Mouse (Mus musculus): ENCODE results near the gene Ak1. TPM values are rescaled to one million over a fixed set of nuclear protein-coding genes. Genes with fewer than 3 reads are reported as not detected.

Ak1 gene
- polyA plus RNA-seq, 1 experiment from 2014 or later = 68.9 TPM

DNA sequence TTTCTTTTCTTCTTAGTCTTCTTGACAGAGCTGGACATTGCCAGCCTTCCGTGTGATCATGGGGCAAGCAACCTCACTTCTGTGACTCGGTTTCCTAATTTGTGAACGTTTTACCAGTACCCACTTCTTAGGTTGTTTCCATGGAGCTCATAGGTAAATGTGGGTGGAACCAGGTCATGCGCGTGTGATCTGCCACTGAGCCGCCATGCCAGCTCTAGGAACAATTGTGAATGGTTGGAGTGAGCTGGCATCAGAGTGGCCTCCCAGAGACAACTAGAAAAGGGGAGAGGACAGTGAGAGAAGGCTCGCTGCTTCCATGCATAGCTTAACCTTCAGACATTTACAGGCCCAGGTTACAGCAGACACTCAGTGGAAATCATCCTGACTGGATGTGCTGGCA, 46.6 kb downstream of the Ak1 start:
- Histone ChIP-seq H3K4me1 (replicated peaks) (no peaks in the 10 kb centered on the region), H3K4me3 (no peak overlapping the region), H3K27me3 (no peaks in the 10 kb centered on the region), H3K9ac (no peak overlapping the region), H3K9me3 (no peaks in the 10 kb centered on the region), H3K27ac (no peak overlapping the region), H3K36me3 (no peaks in the 10 kb centered on the region), H3K4me2 (no peak overlapping the region)
- WGBS = 72% methylated on average over 7 of the region's 7 CpGs
- ATAC-seq (ENCODE audit: low FRiP score) = no peak

DNA sequence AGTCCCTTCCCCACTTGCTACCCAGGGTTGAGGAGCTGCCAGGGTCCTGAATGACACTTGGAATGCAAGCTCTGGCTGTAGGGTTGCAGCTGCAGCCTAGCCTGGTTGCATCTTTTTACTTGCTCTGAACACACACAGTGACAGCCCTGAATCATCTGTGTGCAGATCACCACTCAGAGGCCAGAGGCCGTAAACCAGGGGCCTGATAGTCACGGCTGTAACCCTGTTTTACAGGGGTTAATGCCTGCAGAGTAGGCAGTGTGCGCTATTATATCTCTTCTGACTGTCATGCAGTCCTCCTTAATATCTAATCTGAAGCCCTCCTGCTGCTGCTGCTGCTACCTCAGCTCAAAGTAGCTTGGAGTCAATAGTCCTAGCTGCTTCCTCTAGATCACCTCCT, 48.3 kb downstream of the Ak1 start:
- H3K9ac ChIP-seq = no peak overlapping the region
- H3K9me3 ChIP-seq = no peaks in the 10 kb centered on the region
- H3K4me2 ChIP-seq = no peak overlapping the region
- 78% methylated on average over 3 of the region's 3 CpGs for WGBS
- no peaks in the 10 kb centered on the region for H3K36me3 ChIP-seq
- H3K27me3 ChIP-seq = no peaks in the 10 kb centered on the region
- no peaks in the 10 kb centered on the region for H3K4me1 ChIP-seq (replicated peaks)
- no peak for ATAC-seq (ENCODE audit: low FRiP score)
- no peak overlapping the region for H3K4me3 ChIP-seq
- H3K27ac ChIP-seq = no peak overlapping the region

DNA sequence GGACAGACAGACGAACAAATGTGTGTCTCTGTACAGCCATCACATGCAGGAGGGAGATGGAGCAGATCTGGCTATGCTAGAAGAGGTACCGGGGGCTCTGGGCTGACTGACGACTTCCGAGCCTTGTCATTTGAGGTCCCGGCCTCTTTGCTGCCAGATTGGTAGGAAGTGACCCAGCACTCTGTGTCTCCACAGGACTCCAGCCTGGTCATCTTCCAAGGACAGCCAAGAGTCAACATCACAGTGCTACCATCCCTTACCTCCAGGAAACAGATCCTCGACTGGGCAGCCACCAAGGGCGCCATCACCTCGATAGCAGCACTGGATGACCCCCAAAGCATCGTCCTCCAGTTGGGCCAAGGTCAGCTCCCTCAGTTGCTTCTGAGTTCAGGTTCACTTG, 49.6 kb downstream of the Ak1 start:
- H3K4me3 ChIP-seq = no peak overlapping the region
- H3K4me1 ChIP-seq (replicated peaks) = no peaks in the 10 kb centered on the region
- no peak overlapping the region for H3K27ac ChIP-seq
- no peaks in the 10 kb centered on the region for H3K9me3 ChIP-seq
- H3K27me3 ChIP-seq = no peaks in the 10 kb centered on the region
- H3K36me3 ChIP-seq = no peaks in the 10 kb centered on the region
- ATAC-seq (ENCODE audit: low FRiP score) = no peak
- H3K9ac ChIP-seq = no peak overlapping the region
- H3K4me2 ChIP-seq = no peak overlapping the region
- 90% methylated on average over 9 of the region's 9 CpGs for WGBS

DNA sequence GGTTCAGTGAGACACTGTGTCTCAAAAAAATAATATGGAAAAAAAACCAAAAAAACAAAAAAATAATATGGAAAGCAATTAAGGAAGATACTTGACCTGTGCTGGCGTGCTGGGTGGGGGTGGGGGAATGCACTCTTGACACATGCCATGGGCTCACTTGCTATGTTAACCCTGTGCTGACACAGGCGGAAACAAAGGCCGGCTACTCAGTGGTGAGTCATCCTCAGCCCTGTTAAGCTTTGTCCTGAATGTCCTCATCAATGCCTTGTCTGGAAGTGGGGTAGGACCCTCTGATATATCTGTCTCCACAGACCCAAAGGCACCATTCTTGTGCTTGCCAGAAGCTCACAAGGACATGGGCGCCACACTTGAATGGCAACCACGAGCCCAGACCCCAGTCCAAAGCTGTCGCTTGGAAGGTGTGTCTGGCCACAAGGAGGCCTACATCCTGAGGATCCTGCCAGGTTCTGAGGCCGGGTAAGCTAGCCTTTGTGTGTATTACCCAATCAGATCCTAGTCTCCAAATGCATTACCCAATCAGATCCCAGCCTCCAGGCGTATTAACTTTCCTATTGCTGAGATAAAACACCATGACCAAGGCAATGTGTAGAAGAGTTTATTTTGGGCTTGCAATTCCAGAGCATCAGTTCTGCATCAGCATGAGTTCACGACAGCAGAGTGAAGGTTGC, 50.5 kb downstream of the Ak1 start:
- no peak overlapping the region for H3K4me2 ChIP-seq
- H3K4me1 ChIP-seq (replicated peaks) = no peaks in the 10 kb centered on the region
- H3K27me3 ChIP-seq = no peaks in the 10 kb centered on the region
- 69% methylated on average over 9 of the region's 9 CpGs for WGBS
- H3K9ac ChIP-seq = no peak overlapping the region
- H3K4me3 ChIP-seq = no peak overlapping the region
- H3K36me3 ChIP-seq = no peaks in the 10 kb centered on the region
- H3K9me3 ChIP-seq = peaks cover 3% of the 10 kb centered on the region; the same call in 1 of the 2 replicates
- ATAC-seq (ENCODE audit: low FRiP score) = no peak
- H3K27ac ChIP-seq = no peak overlapping the region

DNA sequence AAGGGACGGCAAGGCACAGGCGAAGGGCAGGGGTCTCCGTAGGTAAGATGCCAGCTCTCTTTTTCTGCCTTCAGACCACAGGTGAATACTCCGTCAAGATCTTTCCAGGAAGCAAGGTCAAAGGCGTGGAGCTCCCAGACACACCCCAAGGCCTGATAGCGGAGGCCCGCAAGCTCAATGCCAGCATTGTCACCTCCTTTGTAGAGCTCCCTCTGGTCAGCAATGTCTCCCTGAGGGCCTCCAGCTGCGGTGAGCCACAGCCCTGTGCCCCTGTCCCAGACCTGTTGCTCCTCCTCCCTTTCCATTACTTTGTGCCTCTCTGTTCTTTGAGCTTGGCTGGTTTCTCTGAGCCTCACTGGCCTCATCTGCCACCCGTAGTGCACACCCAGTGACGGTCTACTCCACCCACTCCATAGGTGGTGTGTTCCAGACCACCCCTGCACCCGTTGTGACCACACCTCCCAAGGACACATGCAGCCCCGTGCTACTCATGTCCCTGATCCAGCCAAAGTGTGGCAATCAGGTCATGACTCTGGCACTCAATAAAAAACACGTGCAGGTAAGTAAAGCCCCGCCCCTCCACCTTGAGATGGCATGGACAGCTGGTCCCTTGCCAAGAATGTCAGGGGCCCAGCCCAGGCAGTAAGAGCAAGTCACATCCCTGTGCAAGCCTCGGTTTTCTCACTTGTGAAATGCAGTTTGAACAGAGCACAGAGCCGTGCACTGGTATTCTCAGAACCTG, 51.8 kb downstream of the Ak1 start:
- H3K4me3 ChIP-seq = no peak overlapping the region
- no peak overlapping the region for H3K9ac ChIP-seq
- ATAC-seq (ENCODE audit: low FRiP score) = no peak
- no peaks in the 10 kb centered on the region for H3K36me3 ChIP-seq
- peaks cover 3% of the 10 kb centered on the region; the same call in 1 of the 2 replicates for H3K9me3 ChIP-seq
- H3K4me1 ChIP-seq (replicated peaks) = no peaks in the 10 kb centered on the region
- 85% methylated on average over 16 of the region's 16 CpGs for WGBS
- H3K27ac ChIP-seq = no peak overlapping the region
- H3K27me3 ChIP-seq = no peaks in the 10 kb centered on the region
- H3K4me2 ChIP-seq = no peak overlapping the region

DNA sequence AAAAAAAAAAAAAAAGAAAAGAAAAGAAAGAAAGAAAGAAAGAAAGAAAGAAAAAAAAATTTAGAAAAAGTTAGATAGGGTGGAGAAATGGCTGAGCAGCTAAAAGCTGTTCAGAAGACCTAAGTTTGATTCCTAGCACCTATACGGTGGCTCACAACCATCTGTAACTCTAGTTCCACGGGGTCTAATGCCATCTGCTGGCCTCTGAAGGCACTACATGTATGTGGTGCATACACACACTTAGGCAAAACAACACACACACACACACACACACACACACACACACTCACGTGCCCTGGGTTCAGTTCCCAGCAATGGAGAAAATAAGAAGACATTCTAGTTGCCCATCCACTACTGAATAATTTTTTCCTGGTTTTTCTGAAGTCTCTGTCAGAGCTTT, 55.3 kb downstream of the Ak1 start:
- Histone ChIP-seq H3K4me1 (replicated peaks) (peaks cover 10% of the 10 kb centered on the region), H3K9me3 (peaks cover 3% of the 10 kb centered on the region; the same call in 1 of the 2 replicates), H3K36me3 (no peaks in the 10 kb centered on the region), H3K4me2 (no peak overlapping the region), H3K9ac (no peak overlapping the region), H3K27ac (no peak overlapping the region), H3K27me3 (no peaks in the 10 kb centered on the region), H3K4me3 (no peak overlapping the region)
- no peak for ATAC-seq (ENCODE audit: low FRiP score)
- WGBS = 95% methylated on average over 3 of the region's 3 CpGs

DNA sequence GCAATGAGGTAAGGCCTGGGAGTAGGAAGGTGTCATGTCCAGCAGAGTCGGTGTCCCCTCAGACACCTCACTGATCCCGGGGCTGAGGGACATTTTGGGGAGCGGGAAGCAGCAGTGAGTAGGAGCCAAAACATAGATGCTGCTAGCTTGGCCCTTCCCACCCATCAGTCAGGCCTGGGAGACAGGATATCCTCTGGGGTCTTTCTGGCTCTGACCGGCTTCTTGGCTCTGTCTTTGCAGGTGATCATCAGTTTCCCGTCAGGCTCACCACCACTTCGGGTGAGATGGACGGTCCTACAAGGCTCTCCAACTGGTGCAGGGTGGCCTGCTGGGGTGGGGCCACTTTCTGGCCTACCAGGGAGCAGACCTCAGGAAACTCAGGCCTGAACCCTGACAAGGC, 56.1 kb downstream of the Ak1 start:
- peaks cover 10% of the 10 kb centered on the region for H3K4me1 ChIP-seq (replicated peaks)
- no peak for ATAC-seq (ENCODE audit: low FRiP score)
- H3K9ac ChIP-seq = no peak overlapping the region
- H3K27me3 ChIP-seq = no peaks in the 10 kb centered on the region
- H3K27ac ChIP-seq = no peak overlapping the region
- peaks cover 5% of the 10 kb centered on the region for H3K36me3 ChIP-seq
- no peak overlapping the region for H3K4me2 ChIP-seq
- WGBS = 95% methylated on average over 7 of the region's 7 CpGs
- H3K4me3 ChIP-seq = no peak overlapping the region
- H3K9me3 ChIP-seq = peaks cover 3% of the 10 kb centered on the region; the same call in 1 of the 2 replicates

DNA sequence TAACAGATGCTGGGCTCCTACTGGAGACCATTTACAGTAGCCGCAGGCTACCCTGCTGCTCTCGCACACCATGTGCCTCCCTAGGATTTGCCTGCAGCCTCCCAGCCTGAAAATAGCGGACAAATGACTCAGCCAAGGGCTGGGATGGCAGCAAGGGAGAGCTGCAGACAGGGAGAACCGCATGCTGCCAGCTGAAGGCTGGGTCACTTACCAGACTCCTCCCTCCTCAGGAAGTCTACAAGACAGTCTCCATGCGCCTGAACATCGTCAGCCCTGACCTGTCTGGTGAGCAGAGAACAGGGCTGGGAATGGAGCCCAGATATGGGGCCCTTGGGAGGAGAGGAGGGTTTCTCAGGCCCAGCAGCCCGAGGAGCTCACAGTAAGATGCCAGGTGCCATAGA, 58.5 kb downstream of the Ak1 start:
- 0 out of 2 replicates have a peak overlapping the region, but pooled peaks have one; percentile 23 for H3K27ac ChIP-seq
- peak overlapping the region; percentile 46; the same call in 1 of the 2 replicates for H3K9ac ChIP-seq
- no peak overlapping the region for H3K4me2 ChIP-seq
- H3K9me3 ChIP-seq = peaks cover 3% of the 10 kb centered on the region; the same call in 1 of the 2 replicates
- no peak for ATAC-seq (ENCODE audit: low FRiP score)
- peaks cover 10% of the 10 kb centered on the region for H3K4me1 ChIP-seq (replicated peaks)
- H3K27me3 ChIP-seq = no peaks in the 10 kb centered on the region
- peaks cover 28% of the 10 kb centered on the region for H3K36me3 ChIP-seq
- WGBS = 55% methylated on average over 7 of the region's 7 CpGs
- no peak overlapping the region for H3K4me3 ChIP-seq

DNA sequence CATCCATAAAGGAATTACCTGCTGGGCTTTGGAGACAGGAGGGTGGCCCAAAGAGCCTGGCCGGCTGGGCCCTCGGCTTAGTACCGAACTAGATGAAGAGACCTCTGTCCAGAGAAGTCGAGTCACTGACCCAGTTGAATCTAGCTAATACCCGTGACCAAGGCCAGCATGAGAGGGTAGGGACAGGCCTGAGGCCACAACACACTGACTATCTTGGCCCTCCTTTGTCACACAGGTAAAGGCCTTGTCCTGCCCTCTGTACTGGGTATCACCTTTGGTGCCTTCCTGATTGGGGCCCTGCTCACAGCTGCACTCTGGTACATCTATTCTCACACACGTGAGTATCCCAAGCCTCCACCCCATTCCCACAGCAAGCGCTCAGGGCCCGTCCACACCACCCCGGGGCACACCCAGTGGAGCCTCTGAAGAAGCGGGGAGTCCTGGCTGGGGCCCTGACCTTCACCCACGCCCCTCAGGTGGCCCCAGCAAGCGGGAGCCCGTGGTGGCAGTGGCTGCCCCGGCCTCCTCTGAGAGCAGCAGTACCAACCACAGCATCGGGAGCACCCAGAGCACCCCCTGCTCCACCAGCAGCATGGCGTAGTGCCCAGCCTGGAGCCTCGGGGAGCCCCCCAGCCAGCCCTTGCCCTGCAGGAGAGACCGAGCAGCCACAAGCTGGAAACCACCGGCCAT, 59.5 kb downstream of the Ak1 start:
- no peak for ATAC-seq (ENCODE audit: low FRiP score)
- peaks cover 10% of the 10 kb centered on the region for H3K4me1 ChIP-seq (replicated peaks)
- no peaks in the 10 kb centered on the region for H3K27me3 ChIP-seq
- peaks cover 39% of the 10 kb centered on the region for H3K36me3 ChIP-seq
- H3K27ac ChIP-seq = no peak overlapping the region
- H3K4me2 ChIP-seq = no peak overlapping the region
- H3K4me3 ChIP-seq = no peak overlapping the region
- H3K9ac ChIP-seq = no peak overlapping the region
- 91% methylated on average over 19 of the region's 19 CpGs for WGBS
- peaks cover 3% of the 10 kb centered on the region; the same call in 1 of the 2 replicates for H3K9me3 ChIP-seq

DNA sequence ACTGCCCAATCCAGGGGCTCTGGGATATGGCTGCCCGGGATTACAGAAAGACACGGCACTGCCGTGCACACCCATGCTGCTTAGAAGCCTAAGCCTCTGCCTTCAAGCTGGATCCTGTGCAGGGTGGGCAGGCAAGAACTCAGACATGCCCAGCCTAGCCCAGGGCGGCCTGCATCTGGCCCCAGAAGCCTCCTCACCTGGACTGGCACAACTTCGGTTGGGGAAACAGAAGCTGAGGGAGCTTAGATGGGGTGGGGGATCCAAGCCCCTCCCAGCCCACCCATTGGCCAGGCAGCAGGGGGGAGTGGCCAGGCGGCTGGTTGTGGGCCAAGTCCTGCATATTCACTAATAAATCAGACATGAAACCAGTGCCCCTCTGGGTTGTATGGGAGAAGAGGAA, 60.2 kb downstream of the Ak1 start:
- H3K4me1 ChIP-seq (replicated peaks) = peaks cover 10% of the 10 kb centered on the region
- peaks cover 2% of the 10 kb centered on the region; the same call in 1 of the 2 replicates for H3K9me3 ChIP-seq
- H3K27me3 ChIP-seq = no peaks in the 10 kb centered on the region
- no peak overlapping the region for H3K4me3 ChIP-seq
- 71% methylated on average over 6 of the region's 6 CpGs for WGBS
- ATAC-seq (ENCODE audit: low FRiP score) = 0 out of 2 replicates have a peak, but pooled peaks have one; percentile 21
- no peak overlapping the region for H3K9ac ChIP-seq
- no peak overlapping the region for H3K27ac ChIP-seq
- H3K4me2 ChIP-seq = no peak overlapping the region
- peaks cover 45% of the 10 kb centered on the region for H3K36me3 ChIP-seq

DNA sequence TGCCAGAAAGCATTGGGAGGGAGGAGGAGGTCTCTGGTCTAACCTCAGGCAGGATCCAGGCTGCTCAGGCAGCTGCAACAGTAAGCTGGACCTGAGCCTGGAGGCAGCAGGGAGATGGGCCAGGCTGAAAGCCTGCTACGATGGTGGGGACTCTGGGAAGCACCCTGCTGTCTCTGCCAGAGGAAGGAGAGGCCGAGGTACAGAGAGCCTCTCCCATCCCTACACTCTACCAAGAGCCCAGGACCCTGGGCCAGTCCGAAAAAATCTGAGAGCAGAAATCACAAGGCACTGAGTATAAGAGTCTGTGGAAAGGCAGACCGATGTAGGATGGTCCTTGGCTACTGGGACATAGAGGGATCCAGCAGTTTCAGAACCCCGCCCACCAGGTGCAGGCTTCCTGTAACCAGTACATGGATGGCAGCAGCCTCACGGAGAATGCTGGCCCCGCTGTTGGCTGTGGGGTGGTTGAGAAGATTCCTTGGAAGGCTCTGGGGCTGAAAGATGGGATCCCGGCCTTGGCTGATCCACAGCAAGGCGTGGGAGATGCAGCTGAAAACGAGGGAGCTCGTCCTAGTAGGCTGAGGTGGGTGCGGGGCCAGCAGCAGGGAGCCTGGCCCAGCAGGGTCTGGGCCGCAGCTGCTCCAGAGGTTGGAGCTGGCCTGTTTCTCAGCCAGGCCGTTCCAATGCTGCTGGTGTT, 61.3 kb downstream of the Ak1 start:
- WGBS = 82% methylated on average over 14 of the region's 14 CpGs
- Histone ChIP-seq H3K4me1 (replicated peaks) (peaks cover 10% of the 10 kb centered on the region), H3K27ac (no peak overlapping the region), H3K27me3 (no peaks in the 10 kb centered on the region), H3K36me3 (peaks cover 57% of the 10 kb centered on the region), H3K4me3 (no peak overlapping the region), H3K9ac (no peak overlapping the region), H3K9me3 (no peaks in the 10 kb centered on the region), H3K4me2 (no peak overlapping the region)
- ATAC-seq (ENCODE audit: low FRiP score) = no peak

DNA sequence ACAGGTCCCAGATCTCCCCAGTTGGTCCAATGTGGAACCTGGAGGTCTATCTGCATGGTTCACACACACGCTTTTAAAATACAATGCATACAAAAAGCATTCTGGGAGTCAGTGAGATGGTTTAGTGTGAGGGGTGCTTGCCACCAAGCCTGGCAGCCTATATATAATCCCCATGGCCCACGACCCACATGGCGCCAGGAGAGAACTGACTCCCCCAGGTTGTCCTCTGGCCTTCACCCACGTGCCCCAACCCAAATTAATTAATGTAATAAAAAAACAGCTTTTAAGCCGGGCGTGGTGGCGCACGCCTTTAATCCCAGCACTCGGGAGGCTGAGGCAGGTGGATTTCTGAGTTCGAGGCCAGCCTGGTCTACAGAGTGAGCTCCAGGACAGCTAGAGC, 62.1 kb downstream of the Ak1 start:
- no peak overlapping the region for H3K4me2 ChIP-seq
- H3K4me3 ChIP-seq = no peak overlapping the region
- H3K9ac ChIP-seq = no peak overlapping the region
- H3K9me3 ChIP-seq = no peaks in the 10 kb centered on the region
- H3K36me3 ChIP-seq = peaks cover 62% of the 10 kb centered on the region
- 95% methylated on average over 10 of the region's 10 CpGs for WGBS
- H3K4me1 ChIP-seq (replicated peaks) = peaks cover 10% of the 10 kb centered on the region
- H3K27me3 ChIP-seq = no peaks in the 10 kb centered on the region
- H3K27ac ChIP-seq = no peak overlapping the region
- no peak for ATAC-seq (ENCODE audit: low FRiP score)
